Mouse (Mus musculus): ENCODE measurements around the gene Lmod2.

Lmod2 gene

GRCm38 (mm10) chr6:24642161-24642560 lies 44.6 kb downstream of the Lmod2 start:
- no peak for DNase-seq (ENCODE audit: low read depth, low spot score)

- DNase-seq (ENCODE audit: low read depth, low spot score) = no peak
Observed at GRCm38 (mm10) chr6:24642960-24643359, 45.4 kb downstream of the Lmod2 start.

GRCm38 (mm10) chr6:24645346-24646053 lies 47.9 kb downstream of the Lmod2 start:
- no peak for DNase-seq (ENCODE audit: low read depth, low spot score)

- no peak for DNase-seq (ENCODE audit: low read depth, low spot score)
Observed at GRCm38 (mm10) chr6:24647103-24647691, 49.6 kb downstream of the Lmod2 start.

GRCm38 (mm10) chr6:24648403-24648802 lies 50.8 kb downstream of the Lmod2 start:
- DNase-seq (ENCODE audit: low read depth, low spot score) = no peak

- DNase-seq (ENCODE audit: low read depth, low spot score) = no peak
Observed at GRCm38 (mm10) chr6:24650719-24651118, 53.2 kb downstream of the Lmod2 start.

GRCm38 (mm10) chr6:24651538-24651937 lies 54.0 kb downstream of the Lmod2 start:
- no peak for DNase-seq (ENCODE audit: low read depth, low spot score)
